Mouse (Mus musculus) liver, embryonic 11.5 days (tissue): ENCODE data around the gene Kazn. TPM values are rescaled to one million over a fixed set of nuclear protein-coding genes. Genes with fewer than 3 reads are reported as not detected.

Experiments used
- ATAC-seq: fragments of 200-750 bp; cut with Nextera tagmentation; replicated peaks from 2 replicates; pipeline ENCODE4 v1.8.0; 2017; ENCODE audit warnings: moderate number of reproducible peaks, mild to moderate bottlenecking, moderate TSS enrichment, moderate library complexity; ENCODE audit not compliant: low FRiP score
- DNase-seq: peaks from one replicate; pipeline ENCODE4 v3.0.0-alpha.2; 2017; ENCODE audit warnings: low spot score
- H3K27ac ChIP-seq: fragments of 300-500 bp; sonication (generic); 2 replicates; pipeline ENCODE4 v1.5.1; 2014; ENCODE audit warnings: mild to moderate bottlenecking, low read depth, low read length, control low read depth
- H3K27me3 ChIP-seq: fragments of 300-500 bp; sonication (generic); replicated peaks from 2 replicates; pipeline ENCODE4 v1.6.1; 2014; ENCODE audit warnings: low read length, mixed read lengths; ENCODE audit not compliant: control insufficient read depth, insufficient read depth
- H3K36me3 ChIP-seq: fragments of 300-500 bp; sonication (generic); 2 replicates; pipeline ENCODE4 v1.6.1; 2014; ENCODE audit warnings: mild to moderate bottlenecking, low read length, moderate library complexity, mixed read lengths; ENCODE audit not compliant: control insufficient read depth, insufficient read depth
- H3K4me1 ChIP-seq: fragments of 300-500 bp; sonication (generic); replicated peaks from 2 replicates; pipeline ENCODE4 v1.6.1; 2014; ENCODE audit warnings: low read length, mixed read lengths; ENCODE audit not compliant: control insufficient read depth, insufficient read depth
- H3K4me2 ChIP-seq: fragments of 300-500 bp; sonication (generic); 2 replicates; pipeline ENCODE4 v1.6.1; 2014; ENCODE audit warnings: mild to moderate bottlenecking, control low read depth, moderate library complexity
- H3K4me3 ChIP-seq: fragments of 300-500 bp; sonication (generic); 2 replicates; pipeline ENCODE4 v1.5.1; 2014; ENCODE audit warnings: low read depth, low read length, control low read depth
- H3K9ac ChIP-seq: fragments of 300-500 bp; sonication (generic); 2 replicates; pipeline ENCODE4 v1.6.1; 2014; ENCODE audit warnings: low read depth, low read length, control low read depth
- H3K9me3 ChIP-seq: fragments of 300-500 bp; sonication (generic); 2 replicates; pipeline ENCODE4 v1.6.1; 2016; ENCODE audit warnings: low read length, inconsistent platforms, mixed read lengths; ENCODE audit not compliant: control insufficient read depth
- whole genome bisulfite sequencing: fragments of 180-500 bp; shearing (Covaris S2); extraction: QIAGEN DNeasy Blood & Tissue Kit; methylation state at CpG from one replicate; pipeline ENCODE4 v1.1.7; 2014; 5-methylcytosine and 5-hydroxymethylcytosine counted together
- polyA plus RNA-seq: library from polyadenylated mRNA; unstranded; fragments of >200 nt; fragmentation: Nextera tagmentation; extraction: Ambion mirVana; gene quantifications from 2 replicates; pipeline ENCODE4 v1.2.1, GENCODE M21; 2014

Kazn gene
- polyA plus RNA-seq, 1 experiment from 2014 or later: 4.4 TPM

DNA sequence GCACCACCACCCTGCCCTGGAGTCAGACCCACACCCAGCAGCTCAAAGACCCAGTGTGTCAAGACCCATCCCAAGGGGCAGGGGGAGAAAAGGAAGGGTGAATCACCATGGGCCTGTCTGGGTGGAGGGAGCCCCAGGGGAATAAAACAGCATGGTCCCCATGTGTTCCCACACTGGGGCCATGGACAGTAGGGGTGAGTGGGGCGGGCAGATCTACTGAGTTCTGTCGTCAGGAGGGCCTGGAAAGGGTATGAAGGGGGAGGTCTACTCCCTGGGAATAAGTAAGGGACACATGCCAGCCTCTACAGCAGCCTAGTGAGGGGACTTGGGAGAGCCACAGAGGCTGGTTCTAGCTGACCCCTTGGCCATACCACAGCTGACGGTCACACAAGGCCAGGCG lies 57.6 kb downstream of the Kazn start:
- no peak overlapping the region for H3K4me2 ChIP-seq
- H3K9ac ChIP-seq: no peak overlapping the region
- 87% methylated on average over 4 of the region's 4 CpGs for WGBS
- no peaks in the 10 kb centered on the region for H3K36me3 ChIP-seq
- H3K27me3 ChIP-seq: no peaks in the 10 kb centered on the region
- H3K4me3 ChIP-seq: no peak overlapping the region
- no peak for DNase-seq
- no peak for ATAC-seq
- H3K4me1 ChIP-seq: peaks cover 17% of the 10 kb centered on the region
- no peak overlapping the region for H3K27ac ChIP-seq
- no peaks in the 10 kb centered on the region for H3K9me3 ChIP-seq

GRCm38 (mm10) chr4:142180874-142181273 lies 58.3 kb downstream of the Kazn start:
- Histone ChIP-seq H3K9ac (no peak overlapping the region), H3K27me3 (no peaks in the 10 kb centered on the region), H3K4me2 (no peak overlapping the region), H3K27ac (peak overlapping the region; percentile 42; the same call in 1 of the 2 replicates), H3K9me3 (no peaks in the 10 kb centered on the region), H3K4me3 (no peak overlapping the region), H3K4me1 (peaks cover 17% of the 10 kb centered on the region), H3K36me3 (no peaks in the 10 kb centered on the region)
- DNase-seq (no peak), ATAC-seq (no peak)
- WGBS: 84% methylated on average over 9 of the region's 9 CpGs

GRCm38 (mm10) chr4:142180289-142180688 lies 58.9 kb downstream of the Kazn start:
- Histone ChIP-seq H3K36me3 (no peaks in the 10 kb centered on the region), H3K27me3 (no peaks in the 10 kb centered on the region), H3K27ac (peak overlapping the region; percentile 42), H3K4me2 (no peak overlapping the region), H3K4me1 (peaks cover 14% of the 10 kb centered on the region), H3K4me3 (no peak overlapping the region), H3K9me3 (no peaks in the 10 kb centered on the region), H3K9ac (no peak overlapping the region)
- no peak for DNase-seq
- WGBS: 55% methylated on average over 3 of the region's 3 CpGs
- no peak for ATAC-seq

DNA sequence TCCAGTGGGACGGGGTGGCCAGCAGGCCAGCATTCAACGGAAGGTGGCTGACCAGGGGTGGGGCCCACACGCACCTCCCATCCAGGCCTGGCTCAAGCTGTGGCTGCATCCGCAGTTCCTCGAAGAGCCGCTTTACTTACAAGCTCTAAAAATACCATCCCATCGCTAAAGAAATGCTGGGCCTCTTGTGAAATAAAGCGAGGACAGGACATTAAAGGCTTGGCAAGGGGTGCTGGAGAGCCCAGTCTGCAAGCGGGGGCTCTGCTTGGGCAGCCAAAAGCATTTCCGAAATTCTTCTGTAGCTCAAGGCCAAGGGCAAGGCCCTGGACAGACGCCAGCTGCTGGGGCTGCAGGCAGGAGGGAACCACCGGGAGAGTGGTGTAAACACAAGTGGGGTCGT lies 59.7 kb downstream of the Kazn start:
- 71% methylated on average over 13 of the region's 13 CpGs for WGBS
- Histone ChIP-seq H3K9me3 (no peaks in the 10 kb centered on the region), H3K36me3 (no peaks in the 10 kb centered on the region), H3K27ac (no peak overlapping the region; the same call in 1 of the 2 replicates), H3K4me1 (peaks cover 14% of the 10 kb centered on the region), H3K4me3 (no peak overlapping the region), H3K4me2 (no peak overlapping the region), H3K9ac (no peak overlapping the region), H3K27me3 (no peaks in the 10 kb centered on the region)
- DNase-seq: no peak
- no peak for ATAC-seq

- H3K9me3 ChIP-seq: no peaks in the 10 kb centered on the region
- DNase-seq (no peak), ATAC-seq (no peak)
- 80% methylated on average over 3 of the region's 3 CpGs for WGBS
- H3K9ac ChIP-seq: no peak overlapping the region
- H3K4me1 ChIP-seq: peaks cover 19% of the 10 kb centered on the region
- no peak overlapping the region for H3K4me3 ChIP-seq
- no peaks in the 10 kb centered on the region for H3K36me3 ChIP-seq
- H3K4me2 ChIP-seq: no peak overlapping the region
- no peak overlapping the region for H3K27ac ChIP-seq
- no peaks in the 10 kb centered on the region for H3K27me3 ChIP-seq
These were observed 62.5 kb downstream of the Kazn start for GRCm38 (mm10) chr4:142176732-142177131.

GRCm38 (mm10) chr4:142173981-142174485 lies 65.2 kb downstream of the Kazn start:
- WGBS: 53% methylated on average over 6 of the region's 6 CpGs
- peaks cover 5% of the 10 kb centered on the region; the same call in 1 of the 2 replicates for H3K4me1 ChIP-seq
- H3K4me3 ChIP-seq: no peak overlapping the region
- H3K9me3 ChIP-seq: no peaks in the 10 kb centered on the region
- H3K9ac ChIP-seq: no peak overlapping the region
- ATAC-seq (peak; percentile 39; the same call in 1 of the 2 replicates), DNase-seq (no peak)
- no peaks in the 10 kb centered on the region for H3K27me3 ChIP-seq
- H3K4me2 ChIP-seq: no peak overlapping the region
- H3K36me3 ChIP-seq: no peaks in the 10 kb centered on the region
- peak overlapping the region; percentile 42; the same call in 1 of the 2 replicates for H3K27ac ChIP-seq

DNA sequence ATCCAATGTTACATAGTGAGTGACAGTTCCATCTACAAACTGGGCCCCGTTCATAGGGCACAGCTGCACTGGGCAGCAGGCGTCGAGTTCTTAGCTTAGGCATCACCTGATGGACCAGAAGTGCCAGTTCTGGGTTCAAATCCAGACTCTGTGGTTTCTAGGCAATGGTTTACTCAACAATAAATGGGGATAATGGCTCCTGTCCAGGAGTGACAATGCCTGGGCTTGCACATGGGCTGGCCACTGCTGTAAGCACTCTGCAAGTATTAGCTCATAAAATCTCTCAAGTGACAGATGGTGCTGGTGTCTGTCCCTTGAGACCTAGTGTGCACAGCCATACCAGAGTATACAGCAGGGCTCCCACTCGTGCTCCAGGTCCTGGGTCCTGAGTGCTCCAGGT lies 66.3 kb downstream of the Kazn start:
- no peak overlapping the region for H3K4me3 ChIP-seq
- H3K4me2 ChIP-seq: no peak overlapping the region
- H3K27ac ChIP-seq: no peak overlapping the region
- no peaks in the 10 kb centered on the region for H3K36me3 ChIP-seq
- H3K9me3 ChIP-seq: no peaks in the 10 kb centered on the region
- WGBS: 77% methylated on average over 4 of the region's 4 CpGs
- no peak for DNase-seq
- H3K4me1 ChIP-seq: peaks cover 5% of the 10 kb centered on the region; the same call in 1 of the 2 replicates
- no peak overlapping the region for H3K9ac ChIP-seq
- ATAC-seq: no peak
- no peaks in the 10 kb centered on the region for H3K27me3 ChIP-seq

- no peak overlapping the region for H3K9ac ChIP-seq
- H3K27me3 ChIP-seq: no peaks in the 10 kb centered on the region
- H3K4me2 ChIP-seq: no peak overlapping the region
- WGBS: 78% methylated on average over 7 of the region's 8 CpGs
- H3K9me3 ChIP-seq: no peaks in the 10 kb centered on the region
- H3K4me3 ChIP-seq: no peak overlapping the region
- no peak for ATAC-seq
- H3K27ac ChIP-seq: no peak overlapping the region
- H3K4me1 ChIP-seq: peaks cover 5% of the 10 kb centered on the region; the same call in 1 of the 2 replicates
- no peaks in the 10 kb centered on the region for H3K36me3 ChIP-seq
- no peak for DNase-seq
These were observed 67.3 kb downstream of the Kazn start for GRCm38 (mm10) chr4:142171788-142172497.
